Mouse (Mus musculus): ENCODE measurements around the gene Pgpep1. TPM values are rescaled to one million over a fixed set of nuclear protein-coding genes. Genes with fewer than 3 reads are reported as not detected.

The Pgpep1 gene
- polyA plus RNA-seq, 1 experiment from 2014 or later, result 103 TPM

DNA sequence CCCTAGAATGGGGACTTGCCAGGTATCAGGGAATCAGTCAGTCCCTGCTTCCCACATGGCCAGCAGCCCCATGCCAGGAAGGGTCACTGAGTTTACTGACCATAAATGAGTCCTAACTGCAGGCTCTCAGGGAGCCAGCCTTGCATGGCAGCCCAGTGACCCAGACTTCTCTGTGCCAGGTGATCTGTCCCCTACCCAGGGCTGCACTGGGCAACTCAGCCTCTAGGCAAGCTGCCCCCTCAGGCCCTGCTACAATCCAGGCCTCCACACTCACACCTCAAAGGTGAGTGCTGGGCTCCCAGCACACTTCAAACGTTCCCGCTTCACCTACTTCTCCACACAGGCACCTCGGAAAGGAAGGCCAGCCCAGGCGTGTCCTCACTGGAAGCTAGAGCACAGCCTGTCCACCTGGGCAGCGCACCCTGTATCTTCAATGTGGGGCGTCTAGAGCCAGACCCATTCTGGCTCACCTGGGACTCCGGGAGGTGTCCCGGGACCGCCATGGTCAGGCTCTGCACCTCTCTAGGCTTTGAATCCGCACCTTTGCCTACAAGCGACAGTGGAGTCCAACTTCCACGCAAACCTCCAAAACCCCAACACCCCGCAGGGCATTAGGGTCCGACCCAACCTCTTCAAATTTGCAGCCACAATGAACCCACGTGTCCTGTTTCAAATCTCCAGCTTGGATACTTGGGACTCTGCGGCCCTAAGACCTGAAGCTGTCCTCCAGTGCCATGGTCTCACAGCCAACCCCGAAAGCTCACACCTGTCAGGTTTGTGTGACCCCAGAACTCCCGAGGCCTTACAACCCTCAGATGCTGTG, 53.2 kb downstream of the Pgpep1 start:
- Histone ChIP-seq H3K9me3 (ENCODE audit: control insufficient read depth, low read length) (no peaks in the 10 kb centered on the region), H3K4me1 (ENCODE audit: control insufficient read depth, insufficient read depth, low read length) (peaks cover 43% of the 10 kb centered on the region), H3K36me3 (ENCODE audit: control insufficient read depth, insufficient read depth, low read length) (no peaks in the 10 kb centered on the region), H3K27me3 (ENCODE audit: control insufficient read depth, insufficient read depth, low read length) (no peaks in the 10 kb centered on the region; the same call in 1 of the 2 replicates), H3K9ac (ENCODE audit: low read length) (peak overlapping the region; percentile 88; the same call in 1 of the 2 replicates), H3K4me2 (peak overlapping the region; percentile 92), H3K27ac (ENCODE audit: low read depth, low read length) (no peak overlapping the region), H3K4me3 (ENCODE audit: low read depth, low read length) (peak overlapping the region; percentile 79)
- ATAC-seq (ENCODE audit: low FRiP score) (no peak), DNase-seq (ENCODE audit: low spot score, missing footprints) (no peak)
- WGBS, result 70% methylated on average over 18 of the region's 18 CpGs

DNA sequence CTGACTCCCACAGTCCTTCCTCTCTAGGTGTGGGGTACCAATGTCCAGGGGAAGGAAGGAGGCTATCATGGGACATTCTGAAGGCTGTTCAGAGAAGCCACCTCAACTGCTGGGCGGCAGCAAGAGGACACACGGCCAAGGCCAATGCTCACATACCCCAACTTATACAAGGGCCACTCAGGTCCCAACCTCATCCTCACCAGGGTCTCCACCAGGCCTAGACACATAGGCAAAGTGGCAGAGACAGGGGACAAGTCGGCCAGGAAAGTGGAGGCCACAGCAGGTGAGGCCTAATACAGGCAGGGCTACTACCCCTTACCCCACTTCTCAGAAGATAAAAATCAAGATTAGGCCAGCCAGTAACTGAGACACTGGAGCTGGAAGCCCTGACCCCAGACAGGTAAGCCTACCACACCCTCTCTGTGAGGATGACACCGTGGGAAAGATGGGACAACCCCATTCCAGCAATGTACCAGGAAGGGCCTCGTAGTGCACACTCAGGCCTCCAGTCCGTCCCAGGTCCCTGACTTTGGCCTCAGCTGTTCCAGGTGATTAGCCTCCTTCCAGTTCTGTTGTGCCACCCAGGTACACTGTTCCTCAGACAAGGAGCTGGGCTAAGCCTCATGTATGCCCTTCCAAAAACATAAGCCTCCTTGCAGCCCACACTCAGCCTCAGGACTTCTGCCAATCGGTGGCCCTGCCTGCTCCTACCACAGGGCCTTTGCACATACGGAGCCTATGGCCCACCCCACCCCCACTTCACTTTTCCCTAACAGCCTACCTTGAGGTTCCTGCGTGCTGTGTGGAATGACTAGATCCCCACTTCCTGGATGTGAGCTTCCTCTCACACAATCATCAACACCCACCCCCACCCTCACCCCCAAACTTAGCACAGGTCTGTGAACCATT, 54.1 kb downstream of the Pgpep1 start:
- H3K9me3 ChIP-seq (ENCODE audit: control insufficient read depth, low read length), result no peaks in the 10 kb centered on the region
- no peak overlapping the region for H3K9ac ChIP-seq (ENCODE audit: low read length)
- WGBS, result 91% methylated on average over 9 of the region's 9 CpGs
- ATAC-seq (ENCODE audit: low FRiP score) (no peak), DNase-seq (ENCODE audit: low spot score, missing footprints) (no peak)
- peaks cover 46% of the 10 kb centered on the region for H3K4me1 ChIP-seq (ENCODE audit: control insufficient read depth, insufficient read depth, low read length)
- no peaks in the 10 kb centered on the region; the same call in 1 of the 2 replicates for H3K27me3 ChIP-seq (ENCODE audit: control insufficient read depth, insufficient read depth, low read length)
- H3K4me3 ChIP-seq (ENCODE audit: low read depth, low read length), result no peak overlapping the region
- H3K27ac ChIP-seq (ENCODE audit: low read depth, low read length), result no peak overlapping the region
- H3K4me2 ChIP-seq, result peak overlapping the region; percentile 92; the same call in 1 of the 2 replicates
- no peaks in the 10 kb centered on the region for H3K36me3 ChIP-seq (ENCODE audit: control insufficient read depth, insufficient read depth, low read length)

DNA sequence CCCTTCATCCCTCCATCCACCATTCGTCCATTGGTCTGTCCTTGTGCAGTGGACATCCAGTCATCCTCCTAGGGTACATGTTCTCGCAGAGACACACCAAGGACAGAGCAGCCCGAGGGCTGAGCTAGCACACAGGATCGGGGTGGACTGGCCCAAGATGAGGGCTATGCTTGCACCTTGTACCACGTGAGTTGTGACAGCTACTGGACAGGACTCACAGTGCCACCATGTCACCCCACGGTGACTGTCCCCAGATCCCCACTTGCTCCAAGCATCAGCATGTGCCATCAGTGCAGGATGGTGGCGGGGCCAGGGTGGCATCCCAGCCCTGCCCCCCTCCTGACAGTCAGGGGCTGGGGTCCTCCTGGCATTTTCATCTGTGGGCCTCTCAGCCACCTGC, 55.6 kb downstream of the Pgpep1 start:
- no peaks in the 10 kb centered on the region for H3K36me3 ChIP-seq (ENCODE audit: control insufficient read depth, insufficient read depth, low read length)

DNA sequence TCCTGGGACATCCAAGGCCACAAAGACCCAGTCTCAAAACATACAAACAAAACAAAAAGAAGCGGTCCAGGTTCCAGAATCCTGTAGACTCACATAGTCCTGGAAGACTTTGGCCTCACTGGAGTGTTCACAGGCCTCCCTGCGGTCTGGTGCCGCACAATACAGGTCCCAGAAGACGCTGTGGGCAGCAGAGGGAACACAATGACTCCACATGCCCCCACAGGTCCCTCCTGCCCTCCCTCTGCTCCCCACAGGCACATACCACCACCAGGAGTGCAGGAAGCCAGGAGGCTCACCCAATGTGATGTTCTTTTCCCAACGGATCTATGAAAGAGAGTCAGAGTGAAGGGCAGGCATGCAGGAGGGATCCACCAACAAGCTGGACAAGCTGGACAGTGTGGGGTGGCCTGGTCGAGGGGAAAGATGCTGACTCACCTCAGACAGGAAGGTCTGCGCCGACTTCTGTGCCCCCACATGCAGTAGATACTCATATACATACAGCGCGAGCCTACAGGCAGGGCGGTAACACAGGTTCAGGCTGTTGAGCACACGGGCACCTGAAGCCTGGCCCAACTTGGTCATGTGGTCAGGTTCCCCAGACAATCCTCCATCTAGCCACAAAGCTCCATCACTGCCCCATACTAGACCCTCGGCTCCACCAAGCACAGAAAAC, 57.9 kb downstream of the Pgpep1 start:
- no peak overlapping the region for H3K4me3 ChIP-seq (ENCODE audit: low read depth, low read length)
- no peak for ATAC-seq (ENCODE audit: low FRiP score)
- peaks cover under 1% of the 10 kb centered on the region; the same call in 1 of the 2 replicates for H3K27me3 ChIP-seq (ENCODE audit: control insufficient read depth, insufficient read depth, low read length)
- H3K9ac ChIP-seq (ENCODE audit: low read length), result no peak overlapping the region
- H3K4me2 ChIP-seq, result no peak overlapping the region
- DNase-seq (ENCODE audit: low spot score, missing footprints), result no peak
- no peaks in the 10 kb centered on the region for H3K9me3 ChIP-seq (ENCODE audit: control insufficient read depth, low read length)
- no peaks in the 10 kb centered on the region for H3K36me3 ChIP-seq (ENCODE audit: control insufficient read depth, insufficient read depth, low read length)
- H3K27ac ChIP-seq (ENCODE audit: low read depth, low read length), result no peak overlapping the region
- H3K4me1 ChIP-seq (ENCODE audit: control insufficient read depth, insufficient read depth, low read length), result peaks cover 50% of the 10 kb centered on the region
- 94% methylated on average over 13 of the region's 13 CpGs for WGBS

More for the DNA sequence above, 55.6 kb downstream of the Pgpep1 start:
- DNase-seq (ENCODE audit: low spot score, missing footprints) (no peak), ATAC-seq (ENCODE audit: low FRiP score) (no peak)
- no peaks in the 10 kb centered on the region for H3K9me3 ChIP-seq (ENCODE audit: control insufficient read depth, low read length)
- no peak overlapping the region for H3K4me3 ChIP-seq (ENCODE audit: low read depth, low read length)
- H3K27ac ChIP-seq (ENCODE audit: low read depth, low read length), result no peak overlapping the region
- 84% methylated on average over 7 of the region's 7 CpGs for WGBS
- H3K4me2 ChIP-seq, result no peak overlapping the region
- H3K27me3 ChIP-seq (ENCODE audit: control insufficient read depth, insufficient read depth, low read length), result no peaks in the 10 kb centered on the region; the same call in 1 of the 2 replicates
- H3K9ac ChIP-seq (ENCODE audit: low read length), result no peak overlapping the region
- peaks cover 49% of the 10 kb centered on the region for H3K4me1 ChIP-seq (ENCODE audit: control insufficient read depth, insufficient read depth, low read length)

DNA sequence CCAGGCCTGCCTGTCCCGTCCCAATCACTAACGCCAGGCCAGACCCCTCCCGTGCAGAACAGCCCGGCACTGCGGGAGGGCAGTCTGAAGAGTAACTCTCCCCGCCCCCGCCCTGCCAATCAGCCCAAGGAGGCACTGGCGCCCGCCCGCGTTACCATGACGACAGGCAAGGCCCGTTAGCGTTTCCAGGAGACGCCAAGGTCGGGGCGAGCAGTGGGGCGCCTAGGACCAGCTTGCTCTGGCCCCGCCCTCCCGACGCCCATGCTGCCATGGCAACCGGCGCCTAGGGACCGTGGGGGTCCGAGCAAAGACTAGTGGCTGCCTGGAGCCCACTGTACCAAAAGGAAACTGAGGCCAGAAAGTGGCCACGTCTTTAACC, 58.9 kb downstream of the Pgpep1 start:
- H3K4me3 ChIP-seq (ENCODE audit: low read depth, low read length), result peak overlapping the region; percentile 19; the same call in 1 of the 2 replicates
- H3K9me3 ChIP-seq (ENCODE audit: control insufficient read depth, low read length), result no peaks in the 10 kb centered on the region
- peaks cover 2% of the 10 kb centered on the region; the same call in 1 of the 2 replicates for H3K27me3 ChIP-seq (ENCODE audit: control insufficient read depth, insufficient read depth, low read length)
- DNase-seq (ENCODE audit: low spot score, missing footprints), result peak; percentile 99
- H3K4me1 ChIP-seq (ENCODE audit: control insufficient read depth, insufficient read depth, low read length), result peaks cover 44% of the 10 kb centered on the region
- H3K4me2 ChIP-seq, result peak overlapping the region; percentile 36
- H3K27ac ChIP-seq (ENCODE audit: low read depth, low read length), result peak overlapping the region; percentile 90
- ATAC-seq (ENCODE audit: low FRiP score), result peak; percentile 82
- 0% methylated on average over 26 of the region's 26 CpGs for WGBS
- no peaks in the 10 kb centered on the region for H3K36me3 ChIP-seq (ENCODE audit: control insufficient read depth, insufficient read depth, low read length)
- peak overlapping the region; percentile 51 for H3K9ac ChIP-seq (ENCODE audit: low read length)

DNA sequence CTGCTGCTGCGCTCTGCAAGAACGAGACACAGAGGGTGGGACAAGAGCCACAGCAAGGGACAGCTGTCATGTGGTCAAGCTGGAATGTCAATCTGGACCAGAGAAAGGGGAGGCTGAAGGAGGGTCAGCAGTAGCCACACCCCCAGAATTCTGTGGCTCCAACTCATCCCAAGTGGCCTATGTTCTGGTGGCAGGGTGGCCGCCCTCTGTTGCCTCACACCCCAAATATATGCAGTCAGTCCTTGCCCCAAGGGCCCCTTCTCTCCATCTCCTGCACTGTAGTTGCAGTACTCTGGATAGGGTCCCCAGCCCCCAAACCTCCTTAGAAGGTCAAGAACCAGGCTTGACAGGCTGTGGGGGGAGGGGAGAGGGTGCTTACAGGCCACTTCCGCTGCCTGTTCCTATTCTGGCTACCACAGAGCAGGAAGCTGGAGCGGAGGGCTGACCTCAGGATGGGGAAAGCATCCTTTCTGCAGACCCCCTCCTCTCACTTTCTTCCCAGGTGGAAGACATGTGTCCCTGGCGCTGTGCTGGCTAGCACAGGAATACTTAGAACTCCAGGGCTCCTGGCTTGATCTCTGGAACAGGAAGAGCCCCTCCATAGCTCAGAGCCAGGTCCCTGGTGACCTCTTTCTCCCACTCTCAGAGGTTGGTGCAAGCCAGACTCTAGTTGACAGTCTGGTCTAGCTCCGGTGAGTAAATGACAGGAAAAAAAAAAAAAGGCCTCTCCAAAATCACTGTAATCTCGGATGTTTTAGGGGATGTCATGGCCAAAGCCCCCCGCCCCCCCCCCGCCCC, 59.5 kb downstream of the Pgpep1 start:
- ATAC-seq (ENCODE audit: low FRiP score) (peak; percentile 28), DNase-seq (ENCODE audit: low spot score, missing footprints) (peak; percentile 96)
- WGBS, result 9% methylated on average over 10 of the region's 10 CpGs
- no peaks in the 10 kb centered on the region for H3K36me3 ChIP-seq (ENCODE audit: control insufficient read depth, insufficient read depth, low read length)
- peak overlapping the region; percentile 36 for H3K4me2 ChIP-seq
- H3K9ac ChIP-seq (ENCODE audit: low read length), result peak overlapping the region; percentile 51
- peaks cover 44% of the 10 kb centered on the region for H3K4me1 ChIP-seq (ENCODE audit: control insufficient read depth, insufficient read depth, low read length)
- H3K9me3 ChIP-seq (ENCODE audit: control insufficient read depth, low read length), result no peaks in the 10 kb centered on the region
- H3K27ac ChIP-seq (ENCODE audit: low read depth, low read length), result peak overlapping the region; percentile 90
- H3K27me3 ChIP-seq (ENCODE audit: control insufficient read depth, insufficient read depth, low read length), result peaks cover 2% of the 10 kb centered on the region; the same call in 1 of the 2 replicates
- peak overlapping the region; percentile 19; the same call in 1 of the 2 replicates for H3K4me3 ChIP-seq (ENCODE audit: low read depth, low read length)

DNA sequence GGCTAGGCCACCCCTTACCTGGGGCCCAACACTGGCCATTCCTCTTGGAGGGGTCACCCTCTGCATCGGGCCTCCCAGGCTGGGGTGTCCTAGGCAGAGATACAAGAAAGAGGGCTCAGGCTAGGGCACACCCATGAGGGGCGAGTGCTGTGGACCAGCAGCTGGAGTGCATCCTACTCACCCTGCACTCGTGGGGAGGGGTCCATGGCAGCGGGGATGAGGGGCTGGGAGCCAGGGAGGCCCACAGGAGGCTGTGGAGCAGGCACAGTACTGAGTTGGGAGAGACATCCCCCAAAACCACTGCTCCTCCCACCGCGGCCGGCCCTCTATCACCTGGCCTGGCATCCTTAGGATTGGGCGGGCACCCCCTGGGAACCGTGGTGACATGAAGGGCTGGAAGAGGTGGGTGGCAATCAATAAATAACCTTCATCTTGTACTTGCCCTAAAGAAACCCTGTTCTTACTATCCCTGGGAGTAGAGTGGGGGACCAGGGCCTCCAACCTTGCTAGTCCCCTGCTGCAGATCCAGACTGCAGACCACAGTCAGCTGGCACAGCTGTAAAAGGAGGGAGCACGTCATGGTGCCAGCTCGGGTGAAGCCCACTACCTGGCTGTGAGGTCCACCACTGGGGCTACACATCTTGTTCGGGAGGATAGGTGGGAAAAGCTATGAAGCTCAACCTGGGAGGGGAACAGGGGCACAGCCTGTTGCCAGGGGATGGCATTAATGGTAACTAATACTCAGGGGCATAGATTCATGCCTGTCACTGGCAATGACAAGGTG, 60.5 kb downstream of the Pgpep1 start:
- Histone ChIP-seq H3K4me3 (ENCODE audit: low read depth, low read length) (no peak overlapping the region), H3K27ac (ENCODE audit: low read depth, low read length) (peak overlapping the region; percentile 90), H3K36me3 (ENCODE audit: control insufficient read depth, insufficient read depth, low read length) (no peaks in the 10 kb centered on the region), H3K4me2 (no peak overlapping the region; the same call in 1 of the 2 replicates), H3K4me1 (ENCODE audit: control insufficient read depth, insufficient read depth, low read length) (peaks cover 51% of the 10 kb centered on the region), H3K9ac (ENCODE audit: low read length) (no peak overlapping the region), H3K9me3 (ENCODE audit: control insufficient read depth, low read length) (no peaks in the 10 kb centered on the region), H3K27me3 (ENCODE audit: control insufficient read depth, insufficient read depth, low read length) (peaks cover 6% of the 10 kb centered on the region; the same call in 1 of the 2 replicates)
- WGBS, result 85% methylated on average over 12 of the region's 12 CpGs
- DNase-seq (ENCODE audit: low spot score, missing footprints) (no peak), ATAC-seq (ENCODE audit: low FRiP score) (no peak)
